Mouse (Mus musculus) retina, postnatal 7 days (tissue): ENCODE data around the gene Sparc.

ENCODE experiments used
- DNase-seq: peaks from one replicate; pipeline ENCODE4 v3.0.0-alpha.2; 2012; ENCODE audit warnings: low read depth, low spot score

Gene Sparc

GRCm38 (mm10) chr11:55365840-55366239 is 57.1 kb downstream of the Sparc start:
- DNase-seq = no peak

- DNase-seq = no peak
These were observed 57.7 kb downstream of the Sparc start for GRCm38 (mm10) chr11:55365242-55365641.

- DNase-seq = no peak
These were observed 58.3 kb downstream of the Sparc start for GRCm38 (mm10) chr11:55364662-55365061.

DNA sequence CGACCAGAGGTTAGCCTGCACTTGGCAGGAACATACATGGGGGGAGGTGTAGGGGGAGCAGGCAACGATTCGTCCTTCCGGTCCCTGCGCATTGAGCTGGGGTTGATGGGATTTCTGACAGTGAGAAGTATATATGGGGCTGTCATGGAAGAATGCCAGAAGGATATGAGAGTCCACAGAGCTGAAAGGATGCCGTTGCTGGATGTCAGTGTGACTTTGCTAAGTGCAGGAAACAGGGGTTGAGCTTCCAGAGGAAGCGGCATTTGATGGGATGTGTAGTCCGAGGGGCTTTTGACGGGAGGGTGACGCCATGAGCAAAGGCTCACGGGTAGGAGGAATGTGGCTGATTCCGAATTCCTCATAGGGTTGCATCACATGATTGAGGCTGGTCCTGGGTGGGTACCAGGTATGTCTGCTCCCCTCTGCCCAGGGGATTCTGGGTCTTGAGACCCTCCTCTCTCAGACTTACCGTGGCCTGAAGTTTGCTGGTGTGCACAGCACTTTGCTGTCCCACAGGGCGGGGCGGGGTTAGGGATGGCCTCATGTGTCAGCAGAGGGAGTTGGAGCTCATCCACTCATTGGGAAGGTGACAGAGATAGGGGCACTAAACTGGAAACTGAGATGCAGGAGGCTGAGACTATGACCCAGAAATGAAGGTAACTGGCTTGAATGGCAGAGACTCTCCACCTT is 64.7 kb downstream of the Sparc start:
- no peak for DNase-seq

- no peak for DNase-seq
These were observed 66.1 kb downstream of the Sparc start for GRCm38 (mm10) chr11:55356846-55357245.
